Mouse (Mus musculus) stomach, embryonic 16.5 days (tissue): Measurements from ENCODE around the gene Csrnp3. TPM values are rescaled to one million over a fixed set of nuclear protein-coding genes. Genes with fewer than 3 reads are reported as not detected.

ENCODE experiments used
- ATAC-seq: fragments of 200-750 bp; cut with Nextera tagmentation; 2 replicates; pipeline ENCODE4 v1.8.0; 2017; ENCODE audit warnings: moderate number of reproducible peaks, moderate TSS enrichment; ENCODE audit not compliant: insufficient read depth, low FRiP score
- H3K27ac ChIP-seq: fragments of 300-500 bp; sonication (generic); 2 replicates; pipeline ENCODE4 v1.5.1; 2014; ENCODE audit warnings: low read length
- H3K27me3 ChIP-seq: fragments of 300-500 bp; sonication (generic); 2 replicates; pipeline ENCODE4 v1.6.1; 2014; ENCODE audit warnings: low read length, control low read depth, mixed read lengths; ENCODE audit not compliant: control insufficient read depth, insufficient read depth
- H3K36me3 ChIP-seq: fragments of 300-500 bp; sonication (generic); 2 replicates; pipeline ENCODE4 v1.6.1; 2014; ENCODE audit warnings: low read length; ENCODE audit not compliant: control insufficient read depth, insufficient read depth
- H3K4me1 ChIP-seq: fragments of 300-500 bp; sonication (generic); 2 replicates; pipeline ENCODE4 v1.6.1; 2014; ENCODE audit warnings: low read length, control low read depth, mixed read lengths; ENCODE audit not compliant: control insufficient read depth, insufficient read depth
- H3K4me2 ChIP-seq: fragments of 300-500 bp; sonication (generic); 2 replicates; pipeline ENCODE4 v1.6.1; 2014; ENCODE audit warnings: low read depth, low read length, mixed read lengths
- H3K4me3 ChIP-seq: fragments of 300-500 bp; sonication (generic); replicated peaks from 2 replicates; pipeline ENCODE4 v1.5.1; 2014; ENCODE audit warnings: mild to moderate bottlenecking, low read length
- H3K9ac ChIP-seq: fragments of 300-500 bp; sonication (generic); 2 replicates; pipeline ENCODE4 v1.6.1; 2014; ENCODE audit warnings: low read length
- H3K9me3 ChIP-seq: fragments of 300-500 bp; sonication (generic); replicated peaks from 2 replicates; pipeline ENCODE4 v1.6.1; 2016; ENCODE audit warnings: low read length, control low read depth; ENCODE audit not compliant: control insufficient read depth
- WGBS: fragments of 180-500 bp; shearing (Covaris S2); extraction: QIAGEN DNeasy Blood & Tissue Kit; methylation state at CpG from one replicate; pipeline ENCODE4 v1.1.7; 2014; 5-methylcytosine and 5-hydroxymethylcytosine counted together
- polyA plus RNA-seq: library from polyadenylated mRNA; unstranded; fragments of >200 nt; fragmentation: Nextera tagmentation; extraction: Ambion mirVana; gene quantifications from 2 replicates; pipeline ENCODE4 v1.2.1, GENCODE M21; 2015

Gene Csrnp3
- polyA plus RNA-seq, 1 experiment from 2014 or later = 1.3 TPM

DNA sequence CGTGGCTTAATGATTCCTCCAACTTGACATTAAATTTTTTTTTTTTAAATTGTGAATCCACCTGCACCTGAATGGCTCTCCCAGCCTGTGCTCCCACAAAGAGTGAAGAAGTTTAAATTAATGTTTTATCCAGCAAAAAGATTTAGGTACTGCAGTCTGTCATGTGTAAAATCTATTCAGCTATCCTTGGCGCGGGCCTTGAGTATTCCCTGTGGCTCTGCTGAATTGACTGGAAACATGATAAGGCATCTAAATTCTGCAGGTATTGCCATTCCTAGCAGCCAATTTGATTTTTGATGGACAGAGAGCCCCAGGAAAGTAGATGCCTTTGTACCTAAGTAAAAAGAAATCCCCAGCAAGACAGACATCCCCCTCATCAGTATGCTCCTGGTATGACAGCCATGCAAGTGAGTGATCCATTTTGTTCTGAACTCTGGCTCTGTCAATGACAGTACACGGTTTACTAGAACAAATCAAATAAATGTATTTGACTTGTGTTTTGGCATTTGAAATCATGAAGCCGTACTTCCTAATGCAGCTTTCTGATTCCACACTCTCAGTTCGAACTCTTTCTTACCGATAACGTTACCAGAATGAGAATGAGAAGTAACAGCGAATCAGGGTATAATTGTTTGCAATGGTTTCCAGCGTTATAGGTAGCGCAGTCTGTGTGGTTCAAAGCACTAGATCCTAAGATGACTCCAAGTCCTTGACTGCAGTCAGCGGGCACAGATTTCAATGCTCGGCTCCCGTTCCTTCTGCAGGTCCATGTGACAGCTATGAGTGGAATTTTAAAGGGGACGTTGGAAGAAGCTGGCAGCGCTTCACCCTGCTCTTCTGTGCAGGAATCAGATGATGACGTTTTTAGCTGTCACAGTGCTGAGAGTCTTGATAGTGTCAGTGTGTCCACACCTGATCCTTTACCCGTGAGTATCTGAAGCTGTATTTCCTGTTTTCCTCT lies 14.5 kb downstream of the Csrnp3 start:
- no peaks in the 10 kb centered on the region for H3K9me3 ChIP-seq
- WGBS = 86% methylated on average over 18 of the region's 18 CpGs
- H3K36me3 ChIP-seq = no peaks in the 10 kb centered on the region
- no peak overlapping the region for H3K4me2 ChIP-seq
- no peak overlapping the region for H3K27ac ChIP-seq
- no peak overlapping the region for H3K9ac ChIP-seq
- no peak for ATAC-seq
- H3K27me3 ChIP-seq = no peaks in the 10 kb centered on the region
- H3K4me1 ChIP-seq = no peaks in the 10 kb centered on the region
- H3K4me3 ChIP-seq = no peak overlapping the region

DNA sequence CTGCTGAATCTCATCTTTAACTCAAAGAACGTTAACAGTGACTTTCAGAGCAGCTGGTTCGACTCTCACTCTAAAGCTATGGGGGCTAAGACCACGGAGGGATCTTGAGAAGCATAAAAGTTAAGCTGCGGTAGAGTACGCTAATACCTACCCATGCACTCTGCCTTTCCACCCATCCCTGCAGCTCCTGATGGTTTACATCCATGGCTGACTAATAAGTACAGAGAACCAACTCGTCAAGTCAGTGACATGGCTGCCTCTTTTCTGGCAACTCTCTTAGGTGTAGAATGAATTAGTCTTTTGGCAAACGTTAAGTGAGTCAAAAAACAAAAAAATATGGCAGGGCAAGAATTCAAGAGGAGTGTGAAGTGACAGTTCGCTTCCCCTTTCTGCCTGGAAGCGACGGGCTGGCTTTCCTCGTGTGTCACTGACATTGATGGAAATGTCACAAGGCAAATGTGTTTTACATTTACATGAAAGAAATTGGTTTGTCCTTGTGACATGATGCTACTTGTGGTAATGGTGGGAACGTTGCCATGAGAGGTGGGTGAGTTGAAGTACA lies 19.3 kb downstream of the Csrnp3 start:
- no peak overlapping the region for H3K4me3 ChIP-seq
- no peak overlapping the region for H3K9ac ChIP-seq
- no peaks in the 10 kb centered on the region for H3K27me3 ChIP-seq
- H3K4me2 ChIP-seq = no peak overlapping the region
- WGBS = 63% methylated on average over 12 of the region's 12 CpGs
- no peak overlapping the region for H3K27ac ChIP-seq
- H3K9me3 ChIP-seq = no peaks in the 10 kb centered on the region
- no peak for ATAC-seq
- H3K4me1 ChIP-seq = no peaks in the 10 kb centered on the region
- H3K36me3 ChIP-seq = no peaks in the 10 kb centered on the region

DNA sequence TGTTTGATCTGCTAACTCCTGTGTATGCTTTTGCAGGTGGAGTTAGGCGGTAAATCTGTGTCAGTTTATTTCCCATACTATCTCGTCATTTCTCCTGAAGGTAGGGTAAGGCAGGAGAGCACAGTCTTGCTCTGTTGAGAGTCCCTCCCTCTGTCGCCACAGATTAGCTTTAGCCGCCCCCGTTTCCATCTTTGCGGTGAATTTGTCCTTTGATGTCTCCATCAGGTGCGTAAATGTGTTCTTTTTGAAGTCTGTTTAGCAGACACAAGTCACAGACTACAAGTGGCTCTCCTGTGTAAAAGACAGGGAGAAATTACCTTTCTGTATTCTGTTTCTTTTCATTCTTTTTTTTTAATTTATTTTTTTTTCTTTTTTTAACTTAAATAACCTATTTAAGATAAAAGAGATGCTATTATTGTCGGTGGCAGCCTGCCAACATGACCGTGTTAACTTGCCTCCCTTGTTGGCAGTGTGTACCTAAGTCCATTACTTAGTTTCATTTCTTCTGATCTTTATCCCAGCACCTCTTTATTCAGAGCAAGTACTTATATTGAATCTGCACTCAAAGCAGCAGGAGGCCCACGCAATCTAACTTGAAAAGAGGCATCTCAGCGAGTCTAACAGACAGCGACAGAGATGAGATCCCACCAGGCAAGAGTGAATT lies 25.5 kb downstream of the Csrnp3 start:
- H3K27ac ChIP-seq = no peak overlapping the region
- H3K4me2 ChIP-seq = no peak overlapping the region
- H3K9ac ChIP-seq = no peak overlapping the region
- H3K4me3 ChIP-seq = no peak overlapping the region
- ATAC-seq = no peak
- no peaks in the 10 kb centered on the region for H3K4me1 ChIP-seq
- H3K36me3 ChIP-seq = no peaks in the 10 kb centered on the region
- no peaks in the 10 kb centered on the region for H3K9me3 ChIP-seq
- 61% methylated on average over 12 of the region's 12 CpGs for WGBS
- H3K27me3 ChIP-seq = no peaks in the 10 kb centered on the region

DNA sequence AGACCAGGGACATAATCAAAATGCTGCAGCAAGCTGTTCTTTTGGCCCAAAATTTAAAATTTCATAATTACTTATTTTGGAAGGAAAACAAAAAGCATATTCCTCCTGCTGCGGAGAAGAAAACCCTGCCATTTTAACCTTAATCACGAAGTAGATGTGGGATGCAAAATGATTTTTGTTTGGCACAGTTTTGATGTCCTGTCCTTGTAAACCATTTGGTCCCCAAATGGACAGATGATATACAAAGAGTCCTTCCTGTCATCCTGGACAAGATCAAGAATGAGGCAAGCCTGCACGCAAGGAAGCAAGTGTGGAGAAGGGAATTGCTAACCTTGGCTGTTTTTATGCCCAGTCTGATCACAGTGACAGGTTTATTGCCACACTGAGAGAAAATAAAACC lies 46.0 kb downstream of the Csrnp3 start:
- Histone ChIP-seq H3K4me3 (no peak overlapping the region), H3K9me3 (no peaks in the 10 kb centered on the region), H3K27me3 (no peaks in the 10 kb centered on the region), H3K4me2 (no peak overlapping the region), H3K27ac (no peak overlapping the region), H3K36me3 (no peaks in the 10 kb centered on the region), H3K4me1 (no peaks in the 10 kb centered on the region), H3K9ac (no peak overlapping the region)
- WGBS = 80% methylated on average over 3 of the region's 3 CpGs
- ATAC-seq = no peak

DNA sequence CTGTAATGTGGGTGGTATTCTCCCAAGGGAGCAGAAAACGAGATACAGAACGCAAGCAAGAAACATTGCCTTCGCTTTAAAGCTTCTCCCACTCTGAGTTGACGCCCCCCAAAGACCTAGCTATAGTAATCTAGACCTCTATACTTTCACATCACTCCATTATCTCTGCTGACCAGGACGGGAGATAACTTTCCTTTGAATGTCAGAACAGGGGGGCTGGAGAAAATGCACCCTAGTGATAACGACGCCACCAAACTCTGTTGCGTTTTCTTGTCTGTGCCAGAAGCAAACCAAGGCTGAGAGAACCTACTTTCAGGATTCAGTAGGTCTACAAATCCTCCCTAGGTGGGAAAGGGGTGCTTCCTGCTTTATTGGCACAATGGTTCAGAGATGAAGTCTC lies 47.7 kb downstream of the Csrnp3 start:
- Histone ChIP-seq H3K36me3 (no peaks in the 10 kb centered on the region), H3K9me3 (no peaks in the 10 kb centered on the region), H3K9ac (no peak overlapping the region), H3K4me1 (no peaks in the 10 kb centered on the region), H3K27me3 (no peaks in the 10 kb centered on the region), H3K4me3 (no peak overlapping the region), H3K27ac (no peak overlapping the region), H3K4me2 (no peak overlapping the region)
- 74% methylated on average over 8 of the region's 8 CpGs for WGBS
- ATAC-seq = no peak

DNA sequence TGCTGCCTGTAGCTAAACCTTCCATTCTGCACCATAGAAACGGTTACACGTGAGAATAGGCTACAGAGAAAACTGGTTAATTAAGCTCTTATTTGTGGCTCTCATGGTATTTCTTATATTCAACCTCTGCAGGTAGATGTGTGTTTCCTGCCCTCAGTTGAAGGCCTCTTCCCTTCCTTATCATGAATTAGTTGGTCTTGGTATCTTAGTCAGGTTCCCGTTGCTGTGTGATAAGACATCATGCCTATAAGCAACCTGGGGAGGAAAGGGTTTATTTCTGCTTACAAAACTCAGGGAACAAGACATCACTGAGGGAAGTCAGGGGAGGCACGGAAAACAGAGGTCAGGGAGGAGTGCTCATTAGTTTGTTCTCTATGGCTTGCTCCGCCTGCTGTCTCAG lies 48.7 kb downstream of the Csrnp3 start:
- Histone ChIP-seq H3K4me2 (no peak overlapping the region), H3K9ac (no peak overlapping the region), H3K27ac (no peak overlapping the region), H3K4me1 (no peaks in the 10 kb centered on the region), H3K36me3 (no peaks in the 10 kb centered on the region), H3K4me3 (no peak overlapping the region), H3K27me3 (no peaks in the 10 kb centered on the region), H3K9me3 (no peaks in the 10 kb centered on the region)
- 61% methylated on average over 5 of the region's 5 CpGs for WGBS
- no peak for ATAC-seq

DNA sequence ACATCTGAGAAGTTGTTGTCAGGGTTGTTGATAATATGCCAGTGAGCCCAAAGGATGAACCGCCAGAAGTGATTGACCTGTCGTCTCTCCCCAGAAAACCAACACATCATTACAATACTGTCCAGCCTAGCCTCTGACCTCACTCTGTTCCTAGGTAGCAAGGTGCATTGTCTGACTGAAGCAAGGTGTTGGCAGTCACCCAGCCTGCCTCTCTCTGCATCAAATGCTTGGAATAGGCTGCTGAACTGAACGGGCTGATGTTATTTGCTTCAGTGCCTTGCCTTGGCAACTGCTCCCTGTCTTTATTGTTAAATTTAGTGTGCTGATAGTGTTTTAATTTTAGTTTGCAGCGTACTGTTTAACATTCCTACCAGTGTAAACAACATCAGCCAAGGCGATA lies 51.0 kb downstream of the Csrnp3 start:
- no peaks in the 10 kb centered on the region for H3K9me3 ChIP-seq
- no peaks in the 10 kb centered on the region for H3K27me3 ChIP-seq
- no peaks in the 10 kb centered on the region for H3K36me3 ChIP-seq
- H3K4me2 ChIP-seq = no peak overlapping the region
- no peaks in the 10 kb centered on the region for H3K4me1 ChIP-seq
- WGBS = 21% methylated on average over 5 of the region's 5 CpGs
- H3K9ac ChIP-seq = no peak overlapping the region
- no peak overlapping the region for H3K27ac ChIP-seq
- H3K4me3 ChIP-seq = no peak overlapping the region
- no peak for ATAC-seq

DNA sequence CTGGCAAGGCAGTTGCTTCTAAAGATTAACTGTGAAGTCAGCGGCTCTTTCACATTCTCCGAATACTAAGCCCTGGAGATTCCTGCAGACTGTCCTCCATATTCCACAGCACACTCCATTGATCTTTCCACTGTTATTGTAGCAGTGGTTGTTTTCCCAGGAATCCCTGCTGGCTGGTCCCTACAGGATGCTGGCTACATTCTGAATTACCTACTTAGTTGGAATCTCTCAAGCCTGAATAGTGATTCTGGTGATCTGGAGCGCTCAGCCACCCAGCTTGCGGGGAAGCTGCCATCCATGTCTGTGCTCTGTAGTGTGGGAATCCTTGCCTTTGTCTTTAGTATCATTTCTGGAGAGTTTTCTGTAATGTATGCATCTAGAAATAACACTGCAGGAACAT lies 51.5 kb downstream of the Csrnp3 start:
- 56% methylated on average over 4 of the region's 4 CpGs for WGBS
- H3K36me3 ChIP-seq = no peaks in the 10 kb centered on the region
- no peaks in the 10 kb centered on the region for H3K4me1 ChIP-seq
- H3K9ac ChIP-seq = no peak overlapping the region
- H3K4me2 ChIP-seq = no peak overlapping the region
- H3K27ac ChIP-seq = no peak overlapping the region
- H3K27me3 ChIP-seq = no peaks in the 10 kb centered on the region
- no peaks in the 10 kb centered on the region for H3K9me3 ChIP-seq
- ATAC-seq = no peak
- H3K4me3 ChIP-seq = no peak overlapping the region

DNA sequence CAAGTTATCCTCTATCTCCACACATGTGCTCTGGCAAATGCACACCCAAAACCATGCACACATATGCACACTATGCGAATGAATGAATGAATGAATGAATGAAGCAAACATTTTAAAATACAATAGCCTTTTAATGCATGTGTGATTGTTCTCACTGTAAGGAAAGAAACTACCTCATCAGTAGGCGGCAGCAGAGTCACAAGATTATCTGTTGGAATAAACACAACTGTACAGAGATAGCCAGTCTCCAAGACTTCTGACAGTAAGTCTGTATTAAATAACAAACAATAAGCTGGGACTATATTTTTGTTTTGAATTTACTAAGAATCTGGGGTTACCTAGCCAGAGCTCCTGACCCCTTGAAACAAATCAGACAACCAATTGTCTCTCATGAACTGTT lies 53.9 kb downstream of the Csrnp3 start:
- 84% methylated on average over 2 of the region's 2 CpGs for WGBS
- ATAC-seq = no peak

More for the DNA sequence above, 53.9 kb downstream of the Csrnp3 start:
- H3K4me2 ChIP-seq = no peak overlapping the region
- no peaks in the 10 kb centered on the region for H3K36me3 ChIP-seq
- no peaks in the 10 kb centered on the region for H3K9me3 ChIP-seq
- no peak overlapping the region for H3K27ac ChIP-seq
- H3K4me3 ChIP-seq = no peak overlapping the region
- H3K27me3 ChIP-seq = no peaks in the 10 kb centered on the region
- H3K4me1 ChIP-seq = no peaks in the 10 kb centered on the region
- H3K9ac ChIP-seq = no peak overlapping the region
